Comparison of ENCODE assay signal across 17 mouse cellular contexts in the genomic region with DNA sequence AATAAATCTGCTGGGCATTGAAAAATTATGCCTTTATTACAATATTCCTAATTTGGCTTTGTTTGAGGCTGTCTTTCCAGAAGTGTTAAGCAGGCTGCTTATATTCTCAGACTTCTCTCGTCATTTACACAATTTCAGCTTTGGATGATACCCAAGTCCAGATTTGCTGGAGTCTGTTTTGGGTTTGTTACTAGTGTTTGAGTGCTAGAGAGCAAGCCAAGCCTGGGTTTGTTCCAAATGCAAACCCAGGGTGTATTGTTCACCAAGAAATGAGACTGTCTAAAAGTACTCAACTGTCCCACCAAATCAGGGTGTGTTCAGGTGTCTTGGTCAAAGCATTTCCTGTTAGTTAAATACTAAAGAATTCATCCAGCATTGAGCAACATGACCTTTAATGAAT.
DNase-seq lines count a peak whose midpoint lies in the region; ATAC-seq and TF ChIP-seq lines count a peak whose summit lies in the region.
"Had no signal": no experiment of that assay in that cellular context is flagged by ENCODE, and none has a peak within 500 bp of the region (broad histone marks: within the 10 kb centered on the region; RNA-seq: fewer than 3 reads in every experiment).

No protein-coding gene starts in this region.

- no peak for TF ChIP-seq CTCF in midbrain, postnatal 0 days (IDR thresholded peaks at IDR 0.05)
- TF ChIP-seq CTCF in layer of hippocampus, adult 2 months (conservative IDR thresholded peaks at IDR 0.05) = no peak

- H3K9ac ChIP-seq in forebrain, embryonic 13.5 days = no peak overlapping the region
- no peak overlapping the region for H3K9ac ChIP-seq in forebrain, embryonic 11.5 days (ENCODE audit: low read length)
- no peak overlapping the region for H3K9ac ChIP-seq in midbrain, postnatal 0 days (replicated peaks; ENCODE audit: low read length, poor library complexity, severe bottlenecking)
- H3K9ac ChIP-seq in midbrain, embryonic 11.5 days (ENCODE audit: low read length) = no peak overlapping the region
- H3K9ac ChIP-seq: limb, embryonic 15.5 days had no signal

- no peak overlapping the region for H3K4me2 ChIP-seq in forebrain, embryonic 13.5 days
- H3K4me2 ChIP-seq in forebrain, embryonic 11.5 days (ENCODE audit: low read depth, low read length, severe bottlenecking) = no peak overlapping the region
- H3K4me2 ChIP-seq in midbrain, postnatal 0 days (ENCODE audit: low read depth, low read length, poor library complexity, severe bottlenecking) = no peak overlapping the region
- no peak overlapping the region for H3K4me2 ChIP-seq in midbrain, embryonic 11.5 days
- H3K4me2 ChIP-seq: limb, embryonic 15.5 days had no signal

- H3K36me3 ChIP-seq in forebrain, embryonic 13.5 days (ENCODE audit: poor library complexity, severe bottlenecking) = no peaks in the 10 kb centered on the region
- H3K36me3 ChIP-seq in forebrain, embryonic 11.5 days (ENCODE audit: control insufficient read depth, insufficient read depth, low read length) = no peaks in the 10 kb centered on the region
- no peaks in the 10 kb centered on the region for H3K36me3 ChIP-seq in midbrain, postnatal 0 days (ENCODE audit: insufficient read depth, low read length)
- H3K36me3 ChIP-seq in midbrain, embryonic 11.5 days (ENCODE audit: control insufficient read depth, insufficient read depth, low read length) = no peaks in the 10 kb centered on the region
- H3K36me3 ChIP-seq: limb, embryonic 15.5 days; midbrain, embryonic 10.5 days had no signal

- no peaks in the 10 kb centered on the region for H3K9me3 ChIP-seq in forebrain, embryonic 13.5 days (replicated peaks)
- no peaks in the 10 kb centered on the region for H3K9me3 ChIP-seq in forebrain, embryonic 11.5 days (ENCODE audit: control insufficient read depth, low read length)
- no peaks in the 10 kb centered on the region for H3K9me3 ChIP-seq in midbrain, postnatal 0 days (ENCODE audit: low read length)
- H3K9me3 ChIP-seq in midbrain, embryonic 11.5 days (ENCODE audit: control insufficient read depth, low read length) = no peaks in the 10 kb centered on the region
- H3K9me3 ChIP-seq: limb, embryonic 15.5 days; midbrain, embryonic 10.5 days had no signal

- H3K4me1 ChIP-seq in forebrain, embryonic 13.5 days = no peaks in the 10 kb centered on the region
- H3K4me1 ChIP-seq in forebrain, embryonic 11.5 days (replicated peaks; ENCODE audit: control insufficient read depth, insufficient read depth, low read length) = no peaks in the 10 kb centered on the region
- no peaks in the 10 kb centered on the region for H3K4me1 ChIP-seq in midbrain, postnatal 0 days (ENCODE audit: insufficient read depth, low read length)
- no peaks in the 10 kb centered on the region for H3K4me1 ChIP-seq in midbrain, embryonic 11.5 days (ENCODE audit: control insufficient read depth, insufficient read depth, low read length)
- H3K4me1 ChIP-seq: limb, embryonic 15.5 days; midbrain, embryonic 10.5 days had no signal

- peak; percentile 72 for ATAC-seq in forebrain, embryonic 13.5 days
- no peak for ATAC-seq in forebrain, embryonic 11.5 days (replicated peaks; ENCODE audit: low FRiP score)
- ATAC-seq in midbrain, postnatal 0 days (ENCODE audit: low FRiP score) = no peak
- ATAC-seq in midbrain, embryonic 11.5 days (ENCODE audit: low FRiP score) = no peak
- ATAC-seq: intestine, embryonic 16.5 days; lung, postnatal 0 days had no signal

- WGBS in forebrain, embryonic 13.5 days = 68% methylated on average over 1 of the region's 1 CpGs
- WGBS in forebrain, embryonic 11.5 days = 87% methylated on average over 1 of the region's 1 CpGs
- 72% methylated on average over 1 of the region's 1 CpGs for WGBS in midbrain, postnatal 0 days
- WGBS in midbrain, embryonic 11.5 days = 81% methylated on average over 1 of the region's 1 CpGs

- no peak for DNase-seq in forebrain, embryonic 11.5 days (ENCODE audit: low spot score)
- DNase-seq in midbrain, postnatal 0 days (ENCODE audit: low spot score) = peak; percentile 24
- DNase-seq in midbrain, embryonic 11.5 days (ENCODE audit: low spot score, missing footprints) = no peak
- peak; percentile 58 to 69 for DNase-seq in layer of hippocampus, adult 2 months (ENCODE audit: low spot score in 2 of 2)
- peak; percentile 58 for DNase-seq in telencephalon, adult 2 months (ENCODE audit: low read depth, low spot score)
- no peak for DNase-seq in adrenal gland, postnatal 14 days
- DNase-seq in frontal cortex, postnatal 14 days (ENCODE audit: low spot score in 2 of 2) = no peak
- DNase-seq: adrenal gland, postnatal 36 days; embryo, embryonic 11 days; heart, postnatal 4 days had no signal

- no peak overlapping the region for H3K27ac ChIP-seq in forebrain, embryonic 13.5 days
- no peak overlapping the region for H3K27ac ChIP-seq in forebrain, embryonic 11.5 days (ENCODE audit: low read depth, low read length)
- H3K27ac ChIP-seq in midbrain, postnatal 0 days (ENCODE audit: low read depth, low read length) = no peak overlapping the region
- H3K27ac ChIP-seq in midbrain, embryonic 11.5 days (ENCODE audit: low read depth, low read length) = no peak overlapping the region
- no peak overlapping the region for H3K27ac ChIP-seq in layer of hippocampus, adult 2 months
- H3K27ac ChIP-seq: limb, embryonic 15.5 days; midbrain, embryonic 10.5 days; stomach, postnatal 0 days had no signal

- no peaks in the 10 kb centered on the region for H3K27me3 ChIP-seq in forebrain, embryonic 13.5 days
- H3K27me3 ChIP-seq in forebrain, embryonic 11.5 days (ENCODE audit: control insufficient read depth, insufficient read depth, low read length) = no peaks in the 10 kb centered on the region
- H3K27me3 ChIP-seq in midbrain, postnatal 0 days (ENCODE audit: insufficient read depth, low read length) = no peaks in the 10 kb centered on the region
- no peaks in the 10 kb centered on the region for H3K27me3 ChIP-seq in midbrain, embryonic 11.5 days (ENCODE audit: control insufficient read depth, insufficient read depth, low read length)
- H3K27me3 ChIP-seq: CH12.LX; limb, embryonic 15.5 days had no signal

- no peak overlapping the region for H3K4me3 ChIP-seq in forebrain, embryonic 13.5 days
- no peak overlapping the region for H3K4me3 ChIP-seq in forebrain, embryonic 11.5 days (ENCODE audit: low read depth, low read length)
- no peak overlapping the region for H3K4me3 ChIP-seq in midbrain, postnatal 0 days (ENCODE audit: low read depth, low read length)
- H3K4me3 ChIP-seq in midbrain, embryonic 11.5 days (ENCODE audit: low read depth, low read length) = no peak overlapping the region
- H3K4me3 ChIP-seq in layer of hippocampus, adult 2 months = no peak overlapping the region
- H3K4me3 ChIP-seq: limb, embryonic 15.5 days; midbrain, embryonic 10.5 days had no signal

Comparison
In these comparisons a context has a peak if more than half of its experiments do, and no peak if none do; other contexts are left out.
1. DNase-seq: peak in midbrain, postnatal 0 days (single experiment), layer of hippocampus, adult 2 months (2 of 2) and telencephalon, adult 2 months (single experiment); none in forebrain, embryonic 11.5 days (single experiment), midbrain, embryonic 11.5 days (single experiment), adrenal gland, postnatal 14 days (single experiment) and frontal cortex, postnatal 14 days (0 of 2).